Mouse (Mus musculus) cortical plate, adult 2 months (tissue): Measurements from ENCODE around the gene Zscan2.

Source experiments
- CTCF ChIP-seq: fragments of 200-500 bp; IDR thresholded peaks from 2 replicates; pipeline ENCODE4 v1.5.1; 2011; ENCODE audit warnings: mild to moderate bottlenecking, control low read depth, low read length; ENCODE audit not compliant: insufficient read depth; ENCODE audit errors: extremely low read depth
- POLR2A ChIP-seq: fragments of 200-500 bp; IDR thresholded peaks from 2 replicates; pipeline ENCODE4 v1.6.1; 2011; ENCODE audit warnings: mild to moderate bottlenecking, low read length, control low read depth; ENCODE audit not compliant: insufficient read depth; ENCODE audit errors: extremely low read depth

DNA sequence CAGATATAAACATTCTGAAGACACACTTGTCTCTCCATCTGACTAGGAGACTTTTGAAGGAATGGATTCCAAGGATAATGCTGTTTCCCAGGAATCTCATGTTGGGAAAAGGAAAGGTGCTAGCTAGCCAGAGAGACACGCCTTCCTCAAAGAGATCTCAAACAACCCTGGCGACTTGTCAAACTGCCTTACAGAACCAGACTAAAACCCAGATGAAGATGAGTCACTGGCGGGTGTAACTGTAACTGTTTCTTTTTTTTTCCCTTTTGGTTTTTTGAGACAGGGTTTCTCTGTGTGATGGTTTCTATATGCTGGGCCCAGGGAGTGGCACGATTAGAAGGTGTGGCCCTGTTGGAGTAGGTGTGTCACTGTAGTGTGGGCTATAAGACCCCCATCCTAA, 19.8 kb upstream of the Zscan2 start:
- TF ChIP-seq CTCF (no peak), POLR2A (no peak)
